Comparison of ENCODE assay signal across 19 mouse cellular contexts in genomic region chr4:41526553-41526952, GRCm38 (mm10). TPM values are rescaled to one million over a fixed set of nuclear protein-coding genes. Genes with fewer than 3 reads are reported as not detected.
A peak's percentile ranks its signal among the peaks of the same experiment; 100 is the strongest.
DNase-seq lines count a peak whose midpoint lies in the region; ATAC-seq and TF ChIP-seq lines count a peak whose summit lies in the region.
"Had no signal": no experiment of that assay in that cellular context is flagged by ENCODE, and none has a peak within 500 bp of the region (broad histone marks: within the 10 kb centered on the region; RNA-seq: fewer than 3 reads in every experiment).

No protein-coding gene starts in this region.

- TF ChIP-seq POLR2A in kidney, adult 2 months (IDR thresholded peaks at IDR 0.05; ENCODE audit: low read depth, low read length): no peak

- WGBS in embryonic facial prominence, embryonic 10.5 days: 71% methylated on average over 7 of the region's 7 CpGs
- WGBS in forebrain, embryonic 11.5 days: 42% methylated on average over 7 of the region's 7 CpGs
- WGBS in hindbrain, embryonic 13.5 days: 11% methylated on average over 7 of the region's 7 CpGs
- 2% methylated on average over 7 of the region's 7 CpGs for WGBS in midbrain, embryonic 14.5 days
- WGBS in kidney, adult 2 months: 73% methylated on average over 7 of the region's 7 CpGs

- peak overlapping the region; percentile 48; the same call in 1 of the 2 replicates for H3K27ac ChIP-seq in embryonic facial prominence, embryonic 10.5 days (replicated peaks)
- no peak overlapping the region for H3K27ac ChIP-seq in forebrain, embryonic 11.5 days (ENCODE audit: low read depth, low read length)
- H3K27ac ChIP-seq in hindbrain, embryonic 13.5 days: peak overlapping the region; percentile 50
- H3K27ac ChIP-seq in midbrain, embryonic 14.5 days (replicated peaks; ENCODE audit: low read depth, low read length): peak overlapping the region; percentile 65
- no peak overlapping the region for H3K27ac ChIP-seq in kidney, adult 2 months (ENCODE audit: insufficient read depth, low read depth, low read length)
- H3K27ac ChIP-seq: embryonic facial prominence, embryonic 13.5 days; limb, embryonic 12.5 days; liver, embryonic 14.5 days had no signal

- intact Hi-C loops in heart, postnatal 36 days (cut with DNase I): no loop called here

- no peaks in the 10 kb centered on the region for H3K9me3 ChIP-seq in embryonic facial prominence, embryonic 10.5 days
- H3K9me3 ChIP-seq in forebrain, embryonic 11.5 days (ENCODE audit: control insufficient read depth, low read length): no peaks in the 10 kb centered on the region
- no peaks in the 10 kb centered on the region for H3K9me3 ChIP-seq in hindbrain, embryonic 13.5 days
- no peaks in the 10 kb centered on the region for H3K9me3 ChIP-seq in midbrain, embryonic 14.5 days (ENCODE audit: control insufficient read depth, low read length)
- H3K9me3 ChIP-seq: embryonic facial prominence, embryonic 13.5 days; limb, embryonic 12.5 days had no signal

- H3K4me2 ChIP-seq in forebrain, embryonic 11.5 days (ENCODE audit: low read depth, low read length, severe bottlenecking): no peak overlapping the region
- 0 out of 2 replicates have a peak overlapping the region, but pooled peaks have one; percentile 13 for H3K4me2 ChIP-seq in hindbrain, embryonic 13.5 days
- H3K4me2 ChIP-seq in midbrain, embryonic 14.5 days (ENCODE audit: low read length): peak overlapping the region; percentile 21; the same call in 1 of the 2 replicates
- H3K4me2 ChIP-seq: embryonic facial prominence, embryonic 13.5 days; limb, embryonic 12.5 days had no signal

- DNase-seq in embryonic facial prominence, embryonic 10.5 days (ENCODE audit: low spot score): no peak
- DNase-seq in forebrain, embryonic 11.5 days (ENCODE audit: low spot score): no peak
- peak; percentile 57 for DNase-seq in midbrain, embryonic 14.5 days
- DNase-seq in adrenal gland, adult (ENCODE audit: inconsistent age in 2 of 2, low spot score in 1 of 2): no peak
- no peak for DNase-seq in kidney, adult 2 months
- no peak for DNase-seq in heart, postnatal 36 days
- no peak for DNase-seq in gastrocnemius, adult 8-10 months (ENCODE audit: low spot score in 2 of 2)
- DNase-seq: adrenal gland, postnatal 25 days; cerebellum, adult 9-11 months; kidney, adult 9 months; kidney, postnatal 4 days; thymus, postnatal 25 days had no signal

- no peak for TF ChIP-seq CTCF in kidney, adult 2 months (conservative IDR thresholded peaks at IDR 0.05; ENCODE audit: insufficient read depth, insufficient read length, low read depth, low read length)

- no peak overlapping the region for H3K4me3 ChIP-seq in embryonic facial prominence, embryonic 10.5 days
- H3K4me3 ChIP-seq in forebrain, embryonic 11.5 days (ENCODE audit: low read depth, low read length): no peak overlapping the region
- no peak overlapping the region for H3K4me3 ChIP-seq in hindbrain, embryonic 13.5 days
- no peak overlapping the region for H3K4me3 ChIP-seq in midbrain, embryonic 14.5 days (replicated peaks; ENCODE audit: low read depth, low read length)
- H3K4me3 ChIP-seq in kidney, adult 2 months (ENCODE audit: insufficient read depth, low read depth, low read length): no peak overlapping the region
- H3K4me3 ChIP-seq: embryonic facial prominence, embryonic 13.5 days; limb, embryonic 12.5 days had no signal

- peaks cover 24% of the 10 kb centered on the region for H3K4me1 ChIP-seq in embryonic facial prominence, embryonic 10.5 days
- H3K4me1 ChIP-seq in forebrain, embryonic 11.5 days (replicated peaks; ENCODE audit: control insufficient read depth, insufficient read depth, low read length): peaks cover 15% of the 10 kb centered on the region
- H3K4me1 ChIP-seq in hindbrain, embryonic 13.5 days (replicated peaks): peaks cover 51% of the 10 kb centered on the region
- peaks cover 41% of the 10 kb centered on the region for H3K4me1 ChIP-seq in midbrain, embryonic 14.5 days (ENCODE audit: control insufficient read depth, insufficient read depth, low read length)
- H3K4me1 ChIP-seq in kidney, adult 2 months (ENCODE audit: control insufficient read depth, insufficient read depth, low read length): peaks cover 3% of the 10 kb centered on the region
- H3K4me1 ChIP-seq: limb, embryonic 12.5 days had no signal

- ATAC-seq in forebrain, embryonic 11.5 days (replicated peaks; ENCODE audit: low FRiP score): peak; percentile 16; the same call in 1 of the 2 replicates
- ATAC-seq in hindbrain, embryonic 13.5 days (ENCODE audit: low FRiP score): peak; percentile 22; the same call in 1 of the 2 replicates
- ATAC-seq in midbrain, embryonic 14.5 days (ENCODE audit: low FRiP score, low TSS enrichment): no peak
- ATAC-seq: CD4-positive, CD25-positive, alpha-beta regulatory T cell, adult 4 months had no signal

- peak overlapping the region; percentile 33 for H3K9ac ChIP-seq in forebrain, embryonic 11.5 days (ENCODE audit: low read length)
- H3K9ac ChIP-seq in hindbrain, embryonic 13.5 days: peak overlapping the region; percentile 61
- peak overlapping the region; percentile 25; the same call in 1 of the 2 replicates for H3K9ac ChIP-seq in midbrain, embryonic 14.5 days (replicated peaks; ENCODE audit: low read length)
- H3K9ac ChIP-seq: embryonic facial prominence, embryonic 13.5 days; limb, embryonic 12.5 days; liver, embryonic 14.5 days had no signal

- no peaks in the 10 kb centered on the region for H3K36me3 ChIP-seq in embryonic facial prominence, embryonic 10.5 days (replicated peaks)
- no peaks in the 10 kb centered on the region for H3K36me3 ChIP-seq in forebrain, embryonic 11.5 days (ENCODE audit: control insufficient read depth, insufficient read depth, low read length)
- H3K36me3 ChIP-seq in hindbrain, embryonic 13.5 days: peaks cover 7% of the 10 kb centered on the region
- peaks cover 3% of the 10 kb centered on the region; the same call in 1 of the 2 replicates for H3K36me3 ChIP-seq in midbrain, embryonic 14.5 days (ENCODE audit: control insufficient read depth, insufficient read depth, low read length)
- no peaks in the 10 kb centered on the region for H3K36me3 ChIP-seq in kidney, adult 2 months (ENCODE audit: control insufficient read depth, insufficient read depth, low read length)
- H3K36me3 ChIP-seq: embryonic facial prominence, embryonic 13.5 days; limb, embryonic 12.5 days had no signal

- H3K27me3 ChIP-seq in embryonic facial prominence, embryonic 10.5 days (replicated peaks; ENCODE audit: low read depth, poor library complexity, severe bottlenecking): peaks cover 23% of the 10 kb centered on the region
- no peaks in the 10 kb centered on the region for H3K27me3 ChIP-seq in forebrain, embryonic 11.5 days (ENCODE audit: control insufficient read depth, insufficient read depth, low read length)
- H3K27me3 ChIP-seq in hindbrain, embryonic 13.5 days: no peaks in the 10 kb centered on the region
- H3K27me3 ChIP-seq in midbrain, embryonic 14.5 days (ENCODE audit: control insufficient read depth, insufficient read depth, low read length): no peaks in the 10 kb centered on the region
- H3K27me3 ChIP-seq in kidney, adult 2 months (replicated peaks; ENCODE audit: control insufficient read depth, insufficient read depth, low read length): no peaks in the 10 kb centered on the region

RNA-seq across cellular contexts. Expression of gene 1110017D15Rik, which starts 9.4 kb away (rescaled TPM):
- 5.3 and 6.1 TPM in 2 replicates for polyA plus RNA-seq in embryonic facial prominence, embryonic 10.5 days (2016; fragmentation: Nextera tagmentation; extraction: Ambion mirVana)
- polyA plus RNA-seq in forebrain, embryonic 11.5 days (2014; fragmentation: Nextera tagmentation; extraction: Ambion mirVana): 4.8 and 5.2 TPM in 2 replicates
- 9.8 and 17.9 TPM in 2 replicates for polyA plus RNA-seq in hindbrain, embryonic 13.5 days (2015; fragmentation: Nextera tagmentation; extraction: Ambion mirVana)
- 12.9 and 13.2 TPM in 2 replicates for polyA plus RNA-seq in midbrain, embryonic 14.5 days (2014; fragmentation: Nextera tagmentation; extraction: Ambion mirVana)
- 0.11 and 0.42 TPM in 2 replicates for polyA plus RNA-seq in kidney, adult 2 months (2012; rRNA removed)
- total RNA-seq in heart, postnatal 36 days (2021): under 1 TPM in 1 of 2 experiments, not detected in 1; 0.43 TPM
- total RNA-seq in gastrocnemius, adult 8-10 months (2022): not detected
- total RNA-seq: granulocyte monocyte progenitor cell, adult 5-6 weeks; MEL had no signal
- polyA plus RNA-seq: CD4-positive, CD25-positive, alpha-beta regulatory T cell, adult 4 months; liver, embryonic 14.5 days had no signal

RNA-seq across cellular contexts. Expression of gene AI464131, which starts 23.7 kb away (rescaled TPM):
- 5.7 and 8.9 TPM in 2 replicates for polyA plus RNA-seq in embryonic facial prominence, embryonic 10.5 days (2016; fragmentation: Nextera tagmentation; extraction: Ambion mirVana)
- polyA plus RNA-seq in forebrain, embryonic 11.5 days (2014; fragmentation: Nextera tagmentation; extraction: Ambion mirVana): 8.7 and 9.2 TPM in 2 replicates
- polyA plus RNA-seq in hindbrain, embryonic 13.5 days (2015; fragmentation: Nextera tagmentation; extraction: Ambion mirVana): 7.0 TPM in 2 replicates
- 7.2 and 8.0 TPM in 2 replicates for polyA plus RNA-seq in midbrain, embryonic 14.5 days (2014; fragmentation: Nextera tagmentation; extraction: Ambion mirVana)
- polyA plus RNA-seq in kidney, adult 2 months (2012; rRNA removed): 23.1 and 26.8 TPM in 2 replicates
- total RNA-seq in heart, postnatal 36 days (2021): 10 to 100 TPM; 11.6 to 11.8 TPM
- 100 to 1,000 TPM in 1 of 4 experiments, 10 to 100 TPM in 3; 65.9 to 101 (median 86.2) TPM for total RNA-seq in gastrocnemius, adult 8-10 months (2022)
- total RNA-seq: granulocyte monocyte progenitor cell, adult 5-6 weeks had no signal
- polyA plus RNA-seq: CD4-positive, CD25-positive, alpha-beta regulatory T cell, adult 4 months had no signal

RNA-seq across cellular contexts. Expression of gene Fam219a, which starts 42.8 kb away (rescaled TPM):
- polyA plus RNA-seq in embryonic facial prominence, embryonic 10.5 days (2016; fragmentation: Nextera tagmentation; extraction: Ambion mirVana): 2.0 and 2.6 TPM in 2 replicates
- 6.2 and 6.7 TPM in 2 replicates for polyA plus RNA-seq in forebrain, embryonic 11.5 days (2014; fragmentation: Nextera tagmentation; extraction: Ambion mirVana)
- 16.7 and 18.1 TPM in 2 replicates for polyA plus RNA-seq in hindbrain, embryonic 13.5 days (2015; fragmentation: Nextera tagmentation; extraction: Ambion mirVana)
- 19.9 and 22.3 TPM in 2 replicates for polyA plus RNA-seq in midbrain, embryonic 14.5 days (2014; fragmentation: Nextera tagmentation; extraction: Ambion mirVana)
- polyA plus RNA-seq in kidney, adult 2 months (2012; rRNA removed): 16.4 and 18.4 TPM in 2 replicates
- 10 to 100 TPM; 14.7 to 15.1 TPM for total RNA-seq in heart, postnatal 36 days (2021)
- 10 to 100 TPM; 19.1 to 29.8 (median 24.0) TPM for total RNA-seq in gastrocnemius, adult 8-10 months (2022)

RNA-seq across cellular contexts. Expression of gene Dnaic1, which starts 43.0 kb away (rescaled TPM):
- 1.3 and 1.8 TPM in 2 replicates for polyA plus RNA-seq in embryonic facial prominence, embryonic 10.5 days (2016; fragmentation: Nextera tagmentation; extraction: Ambion mirVana)
- polyA plus RNA-seq in forebrain, embryonic 11.5 days (2014; fragmentation: Nextera tagmentation; extraction: Ambion mirVana): 1.2 and 1.9 TPM in 2 replicates
- polyA plus RNA-seq in hindbrain, embryonic 13.5 days (2015; fragmentation: Nextera tagmentation; extraction: Ambion mirVana): 3.2 and 5.0 TPM in 2 replicates
- 2.0 and 2.8 TPM in 2 replicates for polyA plus RNA-seq in midbrain, embryonic 14.5 days (2014; fragmentation: Nextera tagmentation; extraction: Ambion mirVana)
- polyA plus RNA-seq in kidney, adult 2 months (2012; rRNA removed): 0.83 and 0.92 TPM in 2 replicates
- 1 to 10 TPM; 2.6 to 3.7 TPM for total RNA-seq in heart, postnatal 36 days (2021)
- total RNA-seq in gastrocnemius, adult 8-10 months (2022): 1 to 10 TPM in 1 of 4 experiments, under 1 TPM in 2, not detected in 1; 0.88 to 1.1 (median 0.94) TPM
- total RNA-seq: granulocyte monocyte progenitor cell, adult 5-6 weeks; MEL had no signal
- polyA plus RNA-seq: CD4-positive, CD25-positive, alpha-beta regulatory T cell, adult 4 months had no signal

Comparison
In these comparisons a context has a peak if more than half of its experiments do, and no peak if none do; other contexts are left out.
1. H3K27ac ChIP-seq: peak in embryonic facial prominence, embryonic 10.5 days (single experiment), hindbrain, embryonic 13.5 days (single experiment) and midbrain, embryonic 14.5 days (single experiment); none in forebrain, embryonic 11.5 days (single experiment) and kidney, adult 2 months (single experiment).
2. Peak in every context shown above with its lines, with median percentiles within 50 percentile points of each other: H3K9ac ChIP-seq.